10 mouse cellular contexts compared by ENCODE assay signal in the genomic region with DNA sequence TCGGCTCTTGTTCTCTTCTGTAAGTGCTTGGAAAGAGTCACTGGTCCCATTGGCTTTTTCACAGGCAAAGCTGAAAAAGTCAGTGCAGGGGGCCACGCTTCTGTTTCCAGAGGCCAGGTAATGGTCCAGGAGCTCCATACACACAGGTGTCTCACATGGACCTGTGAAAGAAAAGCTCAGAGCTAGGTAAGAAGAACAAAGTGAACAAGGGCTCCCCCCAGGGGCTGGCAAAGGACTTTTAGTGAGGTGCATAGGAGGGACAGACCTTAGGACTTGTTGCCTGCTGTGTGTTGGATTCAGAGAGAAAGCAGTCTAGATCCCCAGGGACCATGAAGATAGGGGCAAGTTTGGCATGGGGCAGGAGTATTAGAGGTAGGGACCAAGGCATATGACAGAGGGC. TPM values are rescaled to one million over a fixed set of nuclear protein-coding genes. Genes with fewer than 3 reads are reported as not detected.
DNase-seq lines count a peak whose midpoint lies in the region; ATAC-seq lines count a peak whose summit lies in the region.
"Had no signal": no experiment of that assay in that cellular context is flagged by ENCODE, and none has a peak within 500 bp of the region (broad histone marks: within the 10 kb centered on the region; RNA-seq: fewer than 3 reads in every experiment).

No protein-coding gene starts in this region.

- WGBS in heart, embryonic 10.5 days = 78% methylated on average over 2 of the region's 2 CpGs
- 23% methylated on average over 2 of the region's 2 CpGs for WGBS in liver, embryonic 12.5 days (ENCODE audit: insufficient replicate concordance)
- WGBS in stomach, embryonic 15.5 days = 61% methylated on average over 2 of the region's 2 CpGs

- no peaks in the 10 kb centered on the region for H3K9me3 ChIP-seq in heart, embryonic 10.5 days
- H3K9me3 ChIP-seq in liver, embryonic 12.5 days (replicated peaks) = no peaks in the 10 kb centered on the region
- H3K9me3 ChIP-seq in stomach, embryonic 15.5 days = no peaks in the 10 kb centered on the region

- peak overlapping the region; percentile 78 for H3K4me2 ChIP-seq in liver, embryonic 12.5 days
- H3K4me2 ChIP-seq in stomach, embryonic 15.5 days = no peak overlapping the region

- no peaks in the 10 kb centered on the region for H3K27me3 ChIP-seq in heart, embryonic 10.5 days (ENCODE audit: insufficient read depth, poor library complexity, severe bottlenecking)
- H3K27me3 ChIP-seq in liver, embryonic 12.5 days (replicated peaks) = no peaks in the 10 kb centered on the region
- no peaks in the 10 kb centered on the region for H3K27me3 ChIP-seq in stomach, embryonic 15.5 days (replicated peaks)

- peak overlapping the region; percentile 70 for H3K27ac ChIP-seq in heart, embryonic 10.5 days
- H3K27ac ChIP-seq in liver, embryonic 12.5 days = peak overlapping the region; percentile 98
- H3K27ac ChIP-seq in stomach, embryonic 15.5 days = no peak overlapping the region

- peak; percentile 55 for ATAC-seq in erythroblast, adult 5-6 weeks (replicated peaks; ENCODE audit: low FRiP score, poor library complexity, severe bottlenecking)
- peak; percentile 59 for ATAC-seq in liver, embryonic 12.5 days
- peak; percentile 42; the same call in 1 of the 2 replicates for ATAC-seq in stomach, embryonic 15.5 days (ENCODE audit: insufficient read depth, low FRiP score, low read depth)

- H3K4me3 ChIP-seq in heart, embryonic 10.5 days = peak overlapping the region; percentile 16
- peak overlapping the region; percentile 73 for H3K4me3 ChIP-seq in liver, embryonic 12.5 days
- H3K4me3 ChIP-seq in stomach, embryonic 15.5 days (replicated peaks) = no peak overlapping the region

- no peaks in the 10 kb centered on the region for H3K4me1 ChIP-seq in heart, embryonic 10.5 days
- H3K4me1 ChIP-seq in liver, embryonic 12.5 days = peaks cover 55% of the 10 kb centered on the region
- H3K4me1 ChIP-seq in stomach, embryonic 15.5 days = no peaks in the 10 kb centered on the region

- DNase-seq in heart, embryonic 10.5 days (ENCODE audit: low spot score) = peak; percentile 87
- no peak for DNase-seq in heart, postnatal 14 days
- no peak for DNase-seq in right cerebral cortex, postnatal 36 days (ENCODE audit: low spot score in 2 of 2)
- no peak for DNase-seq in right cerebral cortex, adult 18-20 months
- no peak for DNase-seq in ovary, adult 18-20 months (ENCODE audit: low spot score)
- DNase-seq: cerebellum, adult 9-11 months had no signal

- intact Hi-C loops in heart, postnatal 14 days (cut with DNase I) = no loop called here

- H3K36me3 ChIP-seq in heart, embryonic 10.5 days = no peaks in the 10 kb centered on the region
- peaks cover 48% of the 10 kb centered on the region for H3K36me3 ChIP-seq in liver, embryonic 12.5 days
- H3K36me3 ChIP-seq in stomach, embryonic 15.5 days = no peaks in the 10 kb centered on the region

- peak overlapping the region; percentile 94 for H3K9ac ChIP-seq in liver, embryonic 12.5 days
- H3K9ac ChIP-seq in stomach, embryonic 15.5 days = no peak overlapping the region

RNA-seq across cellular contexts. Expression of gene Kel, which starts 1.2 kb away (rescaled TPM):
- 21.0 and 28.3 TPM in 2 replicates for polyA plus RNA-seq in heart, embryonic 10.5 days (2016; fragmentation: Nextera tagmentation; extraction: Ambion mirVana)
- total RNA-seq in heart, postnatal 14 days (2021) = 1 to 10 TPM in 1 of 2 experiments, under 1 TPM in 1; 0.88 to 1.3 TPM
- total RNA-seq in erythroblast, adult 5-6 weeks (2015; ENCODE audit: low replicate concordance) = 2,664 and 2,909 TPM in 2 replicates
- total RNA-seq in erythroblast, adult 5-6 weeks (2017; ENCODE audit: low replicate concordance) = 999 and 1,312 TPM in 2 replicates
- polyA plus RNA-seq in liver, embryonic 12.5 days (2016; fragmentation: Nextera tagmentation; extraction: Ambion mirVana) = 275 and 280 TPM in 2 replicates
- polyA plus RNA-seq in stomach, embryonic 15.5 days (2015; fragmentation: Nextera tagmentation; extraction: Ambion mirVana) = 9.4 and 21.7 TPM in 2 replicates

RNA-seq across cellular contexts. Expression of gene Llcfc1, which starts 18.7 kb away (rescaled TPM):
- not detected in 2 replicates for polyA plus RNA-seq in heart, embryonic 10.5 days (2016; fragmentation: Nextera tagmentation; extraction: Ambion mirVana)
- not detected for total RNA-seq in heart, postnatal 14 days (2021)
- not detected in 2 replicates for total RNA-seq in erythroblast, adult 5-6 weeks (2015; ENCODE audit: low replicate concordance)
- total RNA-seq in erythroblast, adult 5-6 weeks (2017; ENCODE audit: low replicate concordance) = 2.6 TPM in 1 of 2 replicates, not detected in the other
- not detected in 2 replicates for polyA plus RNA-seq in liver, embryonic 12.5 days (2016; fragmentation: Nextera tagmentation; extraction: Ambion mirVana)
- 0.24 and 0.68 TPM in 2 replicates for polyA plus RNA-seq in stomach, embryonic 15.5 days (2015; fragmentation: Nextera tagmentation; extraction: Ambion mirVana)
- polyA plus RNA-seq: heart, postnatal 0 days had no signal

RNA-seq across cellular contexts. Expression of gene Trpv5, which starts 22.4 kb away (rescaled TPM):
- polyA plus RNA-seq in heart, embryonic 10.5 days (2016; fragmentation: Nextera tagmentation; extraction: Ambion mirVana) = not detected in 2 replicates
- not detected for total RNA-seq in heart, postnatal 14 days (2021)
- total RNA-seq in erythroblast, adult 5-6 weeks (2015; ENCODE audit: low replicate concordance) = 2.5 and 5.0 TPM in 2 replicates
- 3.2 and 4.5 TPM in 2 replicates for total RNA-seq in erythroblast, adult 5-6 weeks (2017; ENCODE audit: low replicate concordance)
- polyA plus RNA-seq in liver, embryonic 12.5 days (2016; fragmentation: Nextera tagmentation; extraction: Ambion mirVana) = 0.05 and 0.07 TPM in 2 replicates
- polyA plus RNA-seq in stomach, embryonic 15.5 days (2015; fragmentation: Nextera tagmentation; extraction: Ambion mirVana) = 0.04 and 0.05 TPM in 2 replicates
- polyA plus RNA-seq: heart, postnatal 0 days had no signal
